Mouse (Mus musculus) MEL (cell line): Measurements from ENCODE around the gene Tab2. TPM values are rescaled to one million over a fixed set of nuclear protein-coding genes. Genes with fewer than 3 reads are reported as not detected.

Experiments used
- DNase-seq: peaks from one replicate; pipeline ENCODE4 v3.0.0; 2011; ENCODE audit warnings: low read depth, low spot score
- H3K27ac ChIP-seq: 2 replicates; pipeline ENCODE4 v1.5.1; 2012; ENCODE audit warnings: low read depth, mild to moderate bottlenecking, control low read depth, low read length, moderate library complexity; ENCODE audit not compliant: control insufficient read depth
- H3K27me3 ChIP-seq, 2 experiments: fragments of 150-350 bp in 1 of 2; sonication (generic) in 1 of 2; 2 replicates each; pipeline ENCODE4 v1.6.1; 2012; ENCODE audit warnings: low read length in 2 of 2, mild to moderate bottlenecking in 2 of 2, improper control_type of control experiment in 1 of 2, moderate library complexity in 1 of 2; ENCODE audit not compliant: insufficient read depth in 2 of 2, control insufficient read depth in 1 of 2
- H3K36me3 ChIP-seq, 2 experiments: 2 replicates each; pipeline ENCODE4 v1.6.1; 2012 to 2014; ENCODE audit warnings: low read length in 2 of 2, improper control_type of control experiment in 1 of 2, inconsistent platforms in 1 of 2, mild to moderate bottlenecking in 1 of 2; ENCODE audit not compliant: insufficient read depth in 2 of 2, control insufficient read depth in 1 of 2
- H3K4me1 ChIP-seq, 2 experiments: fragments of 150-350 bp in 1 of 2; sonication (generic) in 1 of 2; 2 replicates each; pipeline ENCODE4 v1.6.1; 2012; ENCODE audit warnings: low read length in 2 of 2, improper control_type of control experiment in 1 of 2, mild to moderate bottlenecking in 1 of 2; ENCODE audit not compliant: insufficient read depth in 2 of 2, control insufficient read depth in 1 of 2
- H3K4me3 ChIP-seq, 2 experiments: fragments of 150-350 bp in 1 of 2; sonication (generic) in 1 of 2; 2 replicates each; pipeline ENCODE4 v1.5.1; 2012; ENCODE audit warnings: low read depth in 2 of 2, low read length in 2 of 2, mild to moderate bottlenecking in 2 of 2, moderate library complexity in 2 of 2, control low read depth in 1 of 2, improper control_type of control experiment in 1 of 2; ENCODE audit not compliant: control insufficient read depth in 1 of 2, insufficient read depth in 1 of 2
- H3K79me2 ChIP-seq: 2 replicates; pipeline ENCODE4 v1.6.1; 2012; ENCODE audit warnings: mild to moderate bottlenecking, low read length, moderate library complexity; ENCODE audit not compliant: control insufficient read depth, poor library complexity, insufficient read depth
- H3K9ac ChIP-seq: 2 replicates; pipeline ENCODE4 v1.6.1; 2012; ENCODE audit warnings: low read depth, mild to moderate bottlenecking, control low read depth, low read length, moderate library complexity; ENCODE audit not compliant: control insufficient read depth, poor library complexity, severe bottlenecking
- H3K9me3 ChIP-seq: fragments of 150-350 bp; sonication (generic); replicated peaks from 2 replicates; pipeline ENCODE4 v1.6.1; 2012; ENCODE audit warnings: mild to moderate bottlenecking, low read length, improper control_type of control experiment, moderate library complexity; ENCODE audit not compliant: insufficient read depth
- CTCF ChIP-seq, 3 experiments: IDR thresholded peaks in 2 of 3; conservative IDR thresholded peaks in 1 of 3; 2 replicates each; pipeline ENCODE4 v1.5.1; 2011 to 2012; ENCODE audit warnings: low read length in 3 of 3, low read depth in 2 of 3, mild to moderate bottlenecking in 2 of 3, improper control_type of control experiment in 1 of 3, inconsistent platforms in 1 of 3, mixed read lengths in 1 of 3, moderate library complexity in 1 of 3; ENCODE audit not compliant: control insufficient read depth in 1 of 3, insufficient read depth in 1 of 3, poor library complexity in 1 of 3, severe bottlenecking in 1 of 3
- EP300 ChIP-seq, 2 experiments: IDR thresholded peaks; 2 replicates each; pipeline ENCODE4 v1.6.1; 2011; ENCODE audit warnings: improper control_type of control experiment in 2 of 2, low read length in 2 of 2, low read depth in 1 of 2, mild to moderate bottlenecking in 1 of 2
- GABPA ChIP-seq: IDR thresholded peaks from 2 replicates; pipeline ENCODE4 v1.6.1; 2012; ENCODE audit warnings: low read depth, mild to moderate bottlenecking, inconsistent platforms, low read length, improper control_type of control experiment, moderate library complexity
- JUND ChIP-seq: IDR thresholded peaks from 2 replicates; pipeline ENCODE4 v1.6.1; 2011; ENCODE audit warnings: low read depth, mild to moderate bottlenecking, improper control_type of control experiment, low read length
- MAFK ChIP-seq: IDR thresholded peaks from 2 replicates; pipeline ENCODE4 v1.6.1; 2011; ENCODE audit warnings: low read depth, mild to moderate bottlenecking, low read length, improper control_type of control experiment, borderline replicate concordance
- MAX ChIP-seq: IDR thresholded peaks from 2 replicates; pipeline ENCODE4 v1.6.1; 2011; ENCODE audit warnings: low read length, improper control_type of control experiment
- MYB ChIP-seq: IDR thresholded peaks from 2 replicates; pipeline ENCODE4 v1.6.1; 2011; ENCODE audit warnings: mild to moderate bottlenecking, low read depth, low read length, improper control_type of control experiment
- MYC ChIP-seq: IDR thresholded peaks from 2 replicates; pipeline ENCODE4 v1.6.1; 2011; ENCODE audit warnings: low read depth, mild to moderate bottlenecking, low read length, improper control_type of control experiment, moderate library complexity
- RAD21 ChIP-seq: IDR thresholded peaks from 2 replicates; pipeline ENCODE4 v1.6.1; 2011; ENCODE audit warnings: mild to moderate bottlenecking, low read depth, low read length, improper control_type of control experiment
- RCOR1 ChIP-seq: IDR thresholded peaks from 2 replicates; pipeline ENCODE4 v1.6.1; 2012; ENCODE audit warnings: low read depth, mild to moderate bottlenecking, inconsistent platforms, low read length, improper control_type of control experiment
- SIN3A ChIP-seq: IDR thresholded peaks from 2 replicates; pipeline ENCODE4 v1.6.1; 2012; ENCODE audit warnings: low read length, improper control_type of control experiment, inconsistent platforms
- SMC3 ChIP-seq: IDR thresholded peaks from 2 replicates; pipeline ENCODE4 v1.6.1; 2011; ENCODE audit warnings: low read depth, low read length, improper control_type of control experiment
- TBP ChIP-seq: IDR thresholded peaks from 2 replicates; pipeline ENCODE4 v1.8.0; 2011; ENCODE audit warnings: low read depth, low read length, improper control_type of control experiment
- UBTF ChIP-seq: IDR thresholded peaks from 2 replicates; pipeline ENCODE4 v1.6.1; 2012; ENCODE audit warnings: low read depth, mild to moderate bottlenecking, inconsistent platforms, low read length, improper control_type of control experiment, moderate library complexity, borderline replicate concordance; ENCODE audit not compliant: insufficient read depth
- USF2 ChIP-seq, 2 experiments: IDR thresholded peaks; 2 replicates each; pipeline ENCODE4 v1.6.1; 2011 to 2012; ENCODE audit warnings: improper control_type of control experiment in 2 of 2, low read length in 2 of 2, borderline replicate concordance in 1 of 2, inconsistent platforms in 1 of 2, low read depth in 1 of 2, mild to moderate bottlenecking in 1 of 2; ENCODE audit not compliant: insufficient read depth in 1 of 2
- ZC3H11A ChIP-seq: IDR thresholded peaks from 2 replicates; pipeline ENCODE4 v1.6.1; 2012; ENCODE audit warnings: low read depth, mild to moderate bottlenecking, inconsistent platforms, low read length, improper control_type of control experiment
- polyA plus RNA-seq, 2 experiments: library from polyadenylated mRNA; stranded (reverse) in 1 of 2; unstranded in 1 of 2; fragments of >175 nt in 1 of 2; fragments of >200 nt in 1 of 2; gene quantifications; 2 replicates each; pipeline versions ENCODE4 v1.2.1 to v1.2.4; 2012; ENCODE audit warnings: low replicate concordance in 2 of 2, low read depth in 1 of 2; ENCODE audit not compliant: insufficient read length in 2 of 2, insufficient read depth in 1 of 2, missing spikeins in 1 of 2
- total RNA-seq: library from RNA; depleted of rRNA; stranded (reverse); fragments of 300-350 nt; gene quantifications from 2 replicates; pipeline ENCODE4 v1.2.3, GENCODE M21; 2012

Gene Tab2
- total and polyA plus RNA-seq, 3 experiments = 21.6 to 101 (median 70.5) TPM

GRCm38 (mm10) chr10:7871381-7872020, 84.5 kb downstream of the Tab2 start:
- no peaks in the 10 kb centered on the region for H3K27me3 ChIP-seq

DNA sequence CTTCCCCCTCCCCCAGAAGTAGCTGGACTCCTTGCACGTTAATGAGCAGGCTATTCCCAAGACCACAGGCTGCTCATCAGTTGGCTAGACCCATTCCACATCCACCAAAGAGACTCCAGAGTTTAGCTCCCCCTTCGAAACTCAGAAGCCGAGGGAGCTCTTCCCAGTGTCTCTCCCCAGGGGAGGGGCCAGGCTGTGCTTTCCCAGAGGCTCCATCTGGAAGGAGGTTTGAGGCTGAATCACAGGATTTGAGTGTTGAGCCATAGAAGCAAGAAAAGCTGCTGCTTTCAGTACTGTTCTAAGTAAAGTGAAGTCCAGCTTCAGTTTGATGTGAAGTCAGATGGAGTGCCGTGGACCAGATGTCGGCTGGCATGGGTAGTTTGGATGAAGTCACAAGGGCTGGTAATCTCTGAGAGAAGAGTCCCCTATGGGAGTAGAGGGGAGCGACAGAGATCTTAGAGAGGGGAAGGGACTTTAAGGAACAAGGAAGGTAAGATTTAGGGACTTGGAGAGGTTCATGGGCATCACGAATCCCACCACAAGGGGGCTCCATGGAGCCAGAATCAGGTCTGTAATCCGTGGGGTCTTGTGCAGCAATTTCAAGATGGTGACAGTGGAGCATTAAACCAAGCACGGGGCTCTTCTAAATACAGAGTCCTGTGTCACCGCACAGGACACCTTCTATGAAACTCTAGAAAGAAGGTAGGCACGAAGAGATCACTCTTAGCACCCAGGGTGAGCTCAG, 85.3 kb downstream of the Tab2 start:
- Histone ChIP-seq H3K79me2 (no peaks in the 10 kb centered on the region), H3K4me1 (no peaks in the 10 kb centered on the region; a peak in 1 of 4 replicates), H3K9me3 (no peaks in the 10 kb centered on the region)
- TF ChIP-seq RAD21 (peak; percentile 72), ZC3H11A (peak; percentile 83), MAX (no peak), CTCF (IDR thresholded peaks at IDR 0.05 in 2 of 3, conservative IDR thresholded peaks at IDR 0.05 in 1 of 3; ENCODE audit: control insufficient read depth in 1 of 3, insufficient read depth in 1 of 3, low read depth in 2 of 3, low read length in 3 of 3, poor library complexity in 1 of 3, severe bottlenecking in 1 of 3) (peak; percentile 71 to 80 (median 77)), SMC3 (peak; percentile 94)
- TF ChIP-seq, all 39 proteins: peak for 4
- H3K36me3 ChIP-seq = no peaks in the 10 kb centered on the region
- H3K9ac ChIP-seq = no peak overlapping the region
- no peaks in the 10 kb centered on the region for H3K27me3 ChIP-seq
- DNase-seq = peak; percentile 70
- no peak overlapping the region for H3K27ac ChIP-seq
- no peak overlapping the region for H3K4me3 ChIP-seq

More at GRCm38 (mm10) chr10:7871381-7872020, 84.5 kb downstream of the Tab2 start:
- H3K36me3 ChIP-seq = no peaks in the 10 kb centered on the region
- H3K79me2 ChIP-seq = no peaks in the 10 kb centered on the region
- H3K4me3 ChIP-seq = no peak overlapping the region
- H3K4me1 ChIP-seq = no peaks in the 10 kb centered on the region; a peak in 1 of 4 replicates
- TF ChIP-seq EP300 (IDR thresholded peaks at IDR 0.05; ENCODE audit: low read depth in 1 of 2, low read length in 2 of 2) (no peak), MYB (no peak), TBP (no peak), USF2 (IDR thresholded peaks at IDR 0.05; ENCODE audit: borderline replicate concordance in 1 of 2, insufficient read depth in 1 of 2, low read depth in 1 of 2, low read length in 2 of 2) (no peak), UBTF (no peak), SIN3A (no peak), MAFK (no peak), RCOR1 (no peak), GABPA (no peak), MYC (no peak), JUND (no peak)
- H3K9me3 ChIP-seq = no peaks in the 10 kb centered on the region
- H3K27ac ChIP-seq = no peak overlapping the region
- no peak for DNase-seq
- H3K9ac ChIP-seq = no peak overlapping the region
